Mouse (Mus musculus): ENCODE data around the gene Mrpl51.

Gene Mrpl51

GRCm38 (mm10) chr6:125159773-125160557 is 31.6 kb upstream of the Mrpl51 start:
- DNase-seq (ENCODE audit: low read depth, low spot score), result no peak

- no peak for DNase-seq (ENCODE audit: low read depth, low spot score)
Observed at GRCm38 (mm10) chr6:125160558-125160853, 31.1 kb upstream of the Mrpl51 start.

- peak; percentile 94 for DNase-seq (ENCODE audit: low read depth, low spot score)
Observed at GRCm38 (mm10) chr6:125160854-125161760, 30.5 kb upstream of the Mrpl51 start.

GRCm38 (mm10) chr6:125161971-125162370 is 29.6 kb upstream of the Mrpl51 start:
- DNase-seq (ENCODE audit: low read depth, low spot score), result peak; percentile 92

- DNase-seq (ENCODE audit: low read depth, low spot score), result peak; percentile 45
Observed at GRCm38 (mm10) chr6:125162615-125163305, 28.8 kb upstream of the Mrpl51 start.

GRCm38 (mm10) chr6:125163801-125164657 is 27.6 kb upstream of the Mrpl51 start:
- DNase-seq (ENCODE audit: low read depth, low spot score), result peak; percentile 62

- DNase-seq (ENCODE audit: low read depth, low spot score), result peak; percentile 81
Observed at GRCm38 (mm10) chr6:125164672-125165327, 26.8 kb upstream of the Mrpl51 start.

GRCm38 (mm10) chr6:125165328-125165891 is 26.2 kb upstream of the Mrpl51 start:
- peak; percentile 99 for DNase-seq (ENCODE audit: low read depth, low spot score)

GRCm38 (mm10) chr6:125166051-125166751 is 25.4 kb upstream of the Mrpl51 start, which contains the start of gene Gapdh:
TSS of gene Gapdh (minus strand) at chr6:125166467.
- peak; percentile 97 for DNase-seq (ENCODE audit: low read depth, low spot score)

GRCm38 (mm10) chr6:125166861-125167650 is 24.5 kb upstream of the Mrpl51 start:
- DNase-seq (ENCODE audit: low read depth, low spot score), result peak; percentile 67

- no peak for DNase-seq (ENCODE audit: low read depth, low spot score)
Observed at GRCm38 (mm10) chr6:125168086-125168485, 23.5 kb upstream of the Mrpl51 start.

- DNase-seq (ENCODE audit: low read depth, low spot score), result no peak
Observed at GRCm38 (mm10) chr6:125170194-125170593, 21.4 kb upstream of the Mrpl51 start.

GRCm38 (mm10) chr6:125172474-125172873 is 19.1 kb upstream of the Mrpl51 start:
- DNase-seq (ENCODE audit: low read depth, low spot score), result no peak

GRCm38 (mm10) chr6:125173256-125173655 is 18.3 kb upstream of the Mrpl51 start:
- no peak for DNase-seq (ENCODE audit: low read depth, low spot score)

GRCm38 (mm10) chr6:125175469-125175868 is 16.1 kb upstream of the Mrpl51 start:
- no peak for DNase-seq (ENCODE audit: low read depth, low spot score)

- DNase-seq (ENCODE audit: low read depth, low spot score), result no peak
Observed at GRCm38 (mm10) chr6:125179601-125180000, 12.0 kb upstream of the Mrpl51 start.

- no peak for DNase-seq (ENCODE audit: low read depth, low spot score)
Observed at GRCm38 (mm10) chr6:125182133-125182532, 9.5 kb upstream of the Mrpl51 start.

GRCm38 (mm10) chr6:125186203-125186602 is 5.4 kb upstream of the Mrpl51 start:
- no peak for DNase-seq (ENCODE audit: low read depth, low spot score)

GRCm38 (mm10) chr6:125190816-125191215 is 785 bp upstream of the Mrpl51 start:
- DNase-seq (ENCODE audit: low read depth, low spot score), result no peak

All from 3T3-L1 (cell line).